ENCODE assay signal across 16 mouse cellular contexts in genomic region chr19:37090146-37091061, GRCm38 (mm10).
DNase-seq lines count a peak whose midpoint lies in the region; ATAC-seq and TF ChIP-seq lines count a peak whose summit lies in the region.
"Had no signal": no experiment of that assay in that cellular context is flagged by ENCODE, and none has a peak within 500 bp of the region (broad histone marks: within the 10 kb centered on the region; RNA-seq: fewer than 3 reads in every experiment).

No protein-coding gene starts in this region.

- H3K4me2 ChIP-seq in hindbrain, embryonic 13.5 days = no peak overlapping the region
- no peak overlapping the region for H3K4me2 ChIP-seq in neural tube, embryonic 11.5 days (ENCODE audit: low read depth)
- H3K4me2 ChIP-seq: lung, embryonic 15.5 days had no signal

- no peak overlapping the region for H3K4me3 ChIP-seq in cortical plate, adult 2 months (ENCODE audit: insufficient read depth, low read length)
- H3K4me3 ChIP-seq in hindbrain, embryonic 13.5 days = no peak overlapping the region
- no peak overlapping the region for H3K4me3 ChIP-seq in neural tube, embryonic 11.5 days (ENCODE audit: low read depth, low read length)
- H3K4me3 ChIP-seq: lung, embryonic 15.5 days had no signal

- H3K4me1 ChIP-seq in cortical plate, adult 2 months (ENCODE audit: control insufficient read depth, insufficient read depth, low read length) = peaks cover 12% of the 10 kb centered on the region
- H3K4me1 ChIP-seq in hindbrain, embryonic 13.5 days (replicated peaks) = peaks cover 14% of the 10 kb centered on the region
- H3K4me1 ChIP-seq in neural tube, embryonic 11.5 days (ENCODE audit: control insufficient read depth, insufficient read depth, low read length) = peaks cover 2% of the 10 kb centered on the region; the same call in 1 of the 2 replicates
- H3K4me1 ChIP-seq: lung, embryonic 15.5 days had no signal

- H3K36me3 ChIP-seq in hindbrain, embryonic 13.5 days = peaks cover 8% of the 10 kb centered on the region; the same call in 1 of the 2 replicates
- no peaks in the 10 kb centered on the region for H3K36me3 ChIP-seq in neural tube, embryonic 11.5 days (ENCODE audit: control insufficient read depth, insufficient read depth, low read length)
- H3K36me3 ChIP-seq: G1E; lung, embryonic 15.5 days had no signal

- peak; percentile 79 for ATAC-seq in hindbrain, embryonic 13.5 days (ENCODE audit: low FRiP score)
- no peak for ATAC-seq in neural tube, embryonic 11.5 days (ENCODE audit: insufficient read depth, low FRiP score, low TSS enrichment)

- H3K27ac ChIP-seq in cortical plate, adult 2 months (ENCODE audit: insufficient read depth, low read length) = peak overlapping the region; percentile 85
- peak overlapping the region; percentile 82 for H3K27ac ChIP-seq in hindbrain, embryonic 13.5 days
- H3K27ac ChIP-seq in neural tube, embryonic 11.5 days (ENCODE audit: low read depth, low read length) = peak overlapping the region; percentile 64; the same call in 1 of the 2 replicates
- H3K27ac ChIP-seq: lung, embryonic 15.5 days had no signal

- 0 out of 2 replicates have a peak overlapping the region, but pooled peaks have one; percentile 10 for H3K9ac ChIP-seq in hindbrain, embryonic 13.5 days
- peak overlapping the region; percentile 37 for H3K9ac ChIP-seq in neural tube, embryonic 11.5 days (ENCODE audit: low read length)
- H3K9ac ChIP-seq: lung, embryonic 15.5 days had no signal

- no peaks in the 10 kb centered on the region for H3K9me3 ChIP-seq in hindbrain, embryonic 13.5 days
- H3K9me3 ChIP-seq in neural tube, embryonic 11.5 days (ENCODE audit: control insufficient read depth, low read length) = no peaks in the 10 kb centered on the region
- H3K9me3 ChIP-seq: G1E; lung, embryonic 15.5 days had no signal

- DNase-seq in embryo, embryonic 10 days (ENCODE audit: low spot score) = peak; percentile 58
- DNase-seq in embryo, embryonic 11 days = no peak
- DNase-seq in neural tube, embryonic 11.5 days (ENCODE audit: low spot score) = peak; percentile 16
- DNase-seq in spleen, postnatal 4 days (ENCODE audit: low spot score in 2 of 2) = no peak
- no peak for DNase-seq in left cerebral cortex, adult 9 months (ENCODE audit: low spot score in 2 of 2)
- no peak for DNase-seq in gastrocnemius, postnatal 25 days
- DNase-seq: adrenal gland, postnatal 25 days; cerebellum, postnatal 36 days; heart, postnatal 10 days; kidney, adult 9 months; left cerebral cortex, postnatal 4 days; thymus, postnatal 36 days had no signal

- no peak for TF ChIP-seq CTCF in cortical plate, adult 2 months (IDR thresholded peaks at IDR 0.05; ENCODE audit: extremely low read depth, insufficient read depth, low read length)

- no peaks in the 10 kb centered on the region for H3K27me3 ChIP-seq in hindbrain, embryonic 13.5 days
- H3K27me3 ChIP-seq in neural tube, embryonic 11.5 days (ENCODE audit: control insufficient read depth, insufficient read depth, low read length) = no peaks in the 10 kb centered on the region
- H3K27me3 ChIP-seq: lung, embryonic 15.5 days had no signal

- TF ChIP-seq POLR2A in cortical plate, adult 2 months (IDR thresholded peaks at IDR 0.05; ENCODE audit: extremely low read depth, insufficient read depth, low read length) = no peak

- WGBS in hindbrain, embryonic 13.5 days = 17% methylated on average over 8 of the region's 8 CpGs
- WGBS in neural tube, embryonic 11.5 days = 25% methylated on average over 8 of the region's 8 CpGs

Comparison
In these comparisons a context has a peak if more than half of its experiments do, and no peak if none do; other contexts are left out.
1. DNase-seq: peak in embryo, embryonic 10 days (single experiment) and neural tube, embryonic 11.5 days (single experiment); none in embryo, embryonic 11 days (single experiment), spleen, postnatal 4 days (0 of 2), left cerebral cortex, adult 9 months (0 of 2) and gastrocnemius, postnatal 25 days (single experiment).
2. Peak in every context shown above with its lines, with median percentiles within 50 percentile points of each other: H3K27ac ChIP-seq.